Mouse (Mus musculus): ENCODE data around the gene Scfd2.

DNA sequence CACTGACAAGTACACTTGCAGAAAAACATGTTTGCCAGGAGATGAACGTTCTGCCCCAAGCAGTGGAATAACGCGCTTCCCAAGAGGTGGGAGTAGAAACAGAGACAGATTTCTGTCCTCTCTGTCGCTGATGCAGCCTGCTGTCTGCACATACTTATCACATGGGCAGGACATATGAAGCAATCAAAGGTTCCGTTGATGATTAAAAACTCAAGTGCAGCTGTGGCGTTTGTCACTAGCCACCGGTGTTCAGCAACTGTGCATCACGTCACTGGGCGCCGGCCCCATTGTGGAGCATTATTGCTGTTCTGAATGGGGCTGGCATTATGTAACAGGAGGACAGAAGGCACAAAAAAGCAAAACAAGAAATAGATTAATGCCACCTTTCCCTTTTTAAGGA lies 348.4 kb downstream of the Scfd2 start:
- TF ChIP-seq POLR2A (IDR thresholded peaks at IDR 0.05; ENCODE audit: low read depth, low read length) (no peak), CTCF (IDR thresholded peaks at IDR 0.05; ENCODE audit: extremely low read depth, insufficient read length, insufficient replicate concordance, low read depth, low read length) (no peak)

Measured in small intestine, adult 2 months (tissue).